Mouse (Mus musculus) layer of hippocampus, postnatal 36 days (tissue): ENCODE measurements around the gene Olfr1393. TPM values are rescaled to one million over a fixed set of nuclear protein-coding genes. Genes with fewer than 3 reads are reported as not detected.
"Not testable (repeated sequence)": the region's sequence is repeated elsewhere in the genome, so short reads cannot be mapped to it uniquely, and the experiment has no call there.

Experiments used
- DNase-seq, 2 experiments: peaks; one replicate each; pipeline ENCODE4 v3.0.0; 2022
- total RNA-seq, 2 experiments: library from RNA; stranded (reverse); gene quantifications; 2 replicates each; pipeline ENCODE4 v1.2.3; 2021

Olfr1393 gene
- total RNA-seq, 2 experiments from 2014 or later, result not detected

GRCm38 (mm10) chr11:49308547-49308946 is 30.4 kb downstream of the Olfr1393 start:
- not testable (repeated sequence) for DNase-seq

- DNase-seq, result no peak
Measured at GRCm38 (mm10) chr11:49322442-49322841, 44.3 kb downstream of the Olfr1393 start, which contains the start of gene Olfr1391. Gene Olfr1391, plus strand, starts transcription at chr11:49322742.

DNA sequence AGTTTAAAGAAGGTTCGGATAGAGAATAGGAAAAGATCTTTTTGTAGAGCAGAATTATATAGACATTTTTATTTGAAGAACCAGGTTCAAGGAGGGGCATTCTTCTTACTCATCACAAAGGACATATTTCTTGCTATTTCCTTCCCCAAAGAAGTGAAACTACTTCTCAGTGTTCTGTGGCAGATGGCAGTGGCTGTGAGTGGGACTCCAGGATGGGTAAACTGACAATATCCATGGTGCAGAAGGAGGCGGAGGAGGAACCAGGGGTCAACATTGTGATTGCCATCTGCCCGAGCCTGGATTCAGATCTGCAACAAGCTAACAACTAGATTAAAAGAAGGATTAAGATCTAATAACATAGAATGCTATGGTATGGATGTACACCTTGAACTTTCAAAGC is 48.6 kb downstream of the Olfr1393 start:
- DNase-seq, result peak; percentile 4 to 5

DNA sequence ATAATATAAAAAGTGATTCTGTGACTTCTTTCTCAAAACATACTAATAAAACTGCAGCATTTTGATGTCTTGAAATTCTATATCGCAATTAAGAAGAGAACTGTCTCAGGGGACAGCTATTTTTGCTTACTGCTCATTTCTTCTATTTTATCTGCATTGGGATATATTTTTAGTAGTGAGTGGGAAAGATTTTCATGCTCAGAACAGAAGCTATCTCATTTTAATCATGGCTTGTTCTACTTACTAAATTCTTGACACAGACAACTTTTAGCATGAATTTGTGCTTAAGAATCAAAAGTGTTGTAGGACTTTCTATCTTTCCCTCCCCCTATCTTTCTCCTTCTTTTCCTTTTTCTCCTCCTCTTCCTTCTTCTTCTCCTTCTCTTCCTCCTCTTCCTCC is 51.6 kb downstream of the Olfr1393 start:
- DNase-seq, result no peak

Other genes with a start within 250 kb of the Olfr1393 start
- gene 9930111J21Rik2, start 227.1 kb upstream of the Olfr1393 start, total RNA-seq, result 1 to 10 TPM; 1.2 to 1.7 TPM
- gene Tgtp2, start 214.1 kb upstream of the Olfr1393 start, total RNA-seq, result under 1 TPM in 1 of 2 experiments, not detected in 1; 0.87 TPM
- gene Ifi47, start 201.7 kb upstream of the Olfr1393 start, total RNA-seq, result 1 to 10 TPM in 1 of 2 experiments, under 1 TPM in 1; 0.97 to 1.4 TPM
- not detected for gene Olfr1396, start 163.4 kb upstream of the Olfr1393 start, total RNA-seq
- gene Olfr1395, start 136.0 kb upstream of the Olfr1393 start, total RNA-seq, result not detected
- gene Olfr1394, start 123.9 kb upstream of the Olfr1393 start, total RNA-seq, result not detected
- not detected for gene Btnl9, start 91.1 kb upstream of the Olfr1393 start, total RNA-seq
- gene Zfp62, start 75.0 kb upstream of the Olfr1393 start, total RNA-seq, result 10 to 100 TPM; 45.0 to 48.7 TPM
- 10 to 100 TPM; 52.0 to 54.4 TPM for gene Mgat1, start 34.1 kb upstream of the Olfr1393 start, total RNA-seq
- not detected for gene Olfr1392, start 7.0 kb downstream of the Olfr1393 start, total RNA-seq
- gene Olfr10, start 26.4 kb downstream of the Olfr1393 start, total RNA-seq, result not detected
- gene Olfr1391, start 44.4 kb downstream of the Olfr1393 start, total RNA-seq, result not detected
- not detected for gene Olfr1390, start 56.9 kb downstream of the Olfr1393 start, total RNA-seq
- gene Olfr1389, start 144.8 kb downstream of the Olfr1393 start, total RNA-seq, result not detected
- under 1 TPM; 0.45 to 0.46 TPM for gene Olfr1388, start 158.3 kb downstream of the Olfr1393 start, total RNA-seq
- gene Olfr1387, start 177.0 kb downstream of the Olfr1393 start, total RNA-seq, result not detected
- not detected for gene Olfr1386, start 186.7 kb downstream of the Olfr1393 start, total RNA-seq
- not detected for gene Olfr1385, start 210.8 kb downstream of the Olfr1393 start, total RNA-seq
- not detected for gene Olfr1384, start 228.4 kb downstream of the Olfr1393 start, total RNA-seq
- gene Olfr1383, start 241.3 kb downstream of the Olfr1393 start, total RNA-seq, result not detected
- gene Olfr1382, start 249.9 kb downstream of the Olfr1393 start, total RNA-seq, result not detected